Mouse (Mus musculus) megakaryocyte, adult 5-6 weeks (primary cell): Measurements from ENCODE around the gene Prex1. TPM values are rescaled to one million over a fixed set of nuclear protein-coding genes. Genes with fewer than 3 reads are reported as not detected.

Experiments used
- ATAC-seq: 2 replicates; pipeline ENCODE4 v1.8.0; 2016; ENCODE audit warnings: mild to moderate bottlenecking, inconsistent platforms; ENCODE audit not compliant: poor library complexity, severe bottlenecking
- total RNA-seq, 2 experiments: library from RNA; stranded (forward) in 1 of 2; stranded (reverse) in 1 of 2; fragments of 153-499, 151-499 nt in 1 of 2; fragments of 221-1000, 200-1000 nt in 1 of 2; gene quantifications; 2 replicates each; pipeline versions ENCODE4 v1.2.3 to v1.2.4; 2015 to 2017

Prex1 gene
- total RNA-seq, 2 experiments from 2014 or later, result 61.1 to 85.4 TPM

DNA sequence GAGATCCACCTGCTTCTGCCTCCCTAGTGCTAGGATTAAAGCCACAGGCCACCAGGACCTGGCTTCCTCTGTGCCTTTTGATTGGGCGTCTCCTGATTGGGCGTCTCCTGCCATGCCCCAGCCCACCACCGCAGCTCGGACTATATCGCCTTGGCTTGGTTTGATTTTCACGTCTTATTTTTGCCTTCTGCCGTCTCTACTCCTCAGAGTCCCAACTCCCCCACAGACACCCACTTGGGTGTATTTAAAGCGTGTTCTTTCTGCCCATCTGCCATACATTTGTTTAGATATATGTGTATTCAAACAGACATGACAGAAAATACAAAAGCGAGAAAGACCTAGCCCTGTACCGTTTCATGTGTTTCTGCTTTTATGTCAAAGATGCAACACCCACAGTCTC, 14.2 kb upstream of the Prex1 start:
- ATAC-seq, result no peak

DNA sequence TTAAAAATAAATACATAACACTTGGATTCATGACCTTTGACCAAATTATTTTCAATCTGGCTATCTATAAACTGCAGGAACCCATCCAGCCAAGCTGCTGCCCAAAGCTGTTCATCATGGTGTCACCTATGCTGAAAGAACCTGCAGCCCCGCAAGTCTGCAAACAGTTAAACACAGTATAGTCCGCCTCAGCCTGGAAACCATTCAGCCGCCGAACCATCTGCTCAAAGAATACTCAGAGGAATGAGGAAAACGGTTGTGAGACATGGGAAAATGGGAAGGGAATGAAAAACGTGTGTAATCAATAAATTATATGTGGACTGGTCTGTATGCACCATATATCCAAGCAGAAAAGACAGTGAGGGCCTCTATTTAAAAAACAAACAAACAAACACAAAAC, 13.3 kb upstream of the Prex1 start:
- no peak for ATAC-seq

DNA sequence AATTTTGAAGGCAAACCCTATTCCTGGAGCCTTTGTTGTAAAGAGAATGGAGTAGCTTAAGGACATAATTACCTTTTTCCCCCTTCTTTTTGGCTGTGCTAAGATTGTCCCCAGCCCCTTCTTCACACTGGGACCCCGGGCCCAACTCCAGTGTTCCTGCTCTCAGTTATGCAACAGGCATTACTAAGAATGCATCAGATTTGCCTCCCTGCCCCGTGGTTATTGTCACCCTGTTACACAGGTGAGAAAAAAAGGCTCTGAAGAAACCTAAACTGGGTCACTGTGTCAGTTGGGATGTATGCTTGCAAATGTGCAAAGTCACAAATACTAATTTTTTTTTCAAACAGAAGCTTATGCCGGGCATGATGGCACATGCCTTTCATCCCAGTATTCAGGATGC, 6.8 kb upstream of the Prex1 start:
- ATAC-seq, result no peak

DNA sequence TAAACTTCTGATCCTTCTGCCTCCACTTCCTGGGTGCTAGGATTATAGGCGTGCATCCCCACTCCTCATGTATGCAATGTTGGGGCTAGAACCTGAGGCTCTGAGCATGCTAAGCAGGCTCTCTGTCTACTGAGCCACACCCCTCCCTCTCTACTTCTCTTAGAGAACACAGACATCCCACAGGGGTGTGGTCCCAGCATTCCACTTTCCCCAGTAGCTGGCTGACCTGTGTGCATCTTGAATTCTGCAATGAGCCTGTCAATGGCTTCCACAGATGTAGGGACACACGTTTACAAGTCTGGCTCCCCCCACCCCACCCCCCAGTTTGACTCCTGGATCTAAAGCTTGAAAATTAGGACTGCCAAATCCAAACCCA, 6.3 kb upstream of the Prex1 start:
- no peak for ATAC-seq

DNA sequence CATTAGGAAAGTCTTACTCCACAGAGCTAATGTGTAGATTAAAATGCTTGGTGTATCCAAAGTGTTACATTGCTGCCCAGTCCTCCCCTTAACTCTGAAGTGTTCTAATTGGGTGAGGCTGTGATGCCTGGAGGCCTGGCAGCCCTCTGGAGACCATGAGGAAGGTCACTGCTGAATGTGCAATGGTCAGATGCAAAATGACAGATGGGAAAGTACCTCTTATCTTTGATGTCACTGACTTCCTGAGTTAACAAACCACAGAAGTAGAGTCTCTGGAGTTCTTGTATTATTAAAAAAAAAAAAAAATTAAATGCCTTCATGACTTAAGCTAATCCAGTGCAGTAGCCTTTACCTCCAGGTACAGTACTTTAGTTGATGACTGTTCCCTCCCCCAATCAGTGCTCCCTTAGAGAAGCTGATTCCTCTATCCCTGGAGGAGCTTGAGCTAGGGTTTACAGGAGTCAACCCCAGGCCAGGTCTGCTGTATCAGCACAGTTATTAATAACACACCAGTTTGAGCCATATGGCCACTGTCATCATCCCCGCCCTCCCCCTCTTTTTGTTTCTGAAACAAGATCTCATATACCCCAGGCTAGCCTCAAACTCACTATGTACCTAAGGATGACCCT, 5.8 kb upstream of the Prex1 start:
- peak; percentile 56 for ATAC-seq

DNA sequence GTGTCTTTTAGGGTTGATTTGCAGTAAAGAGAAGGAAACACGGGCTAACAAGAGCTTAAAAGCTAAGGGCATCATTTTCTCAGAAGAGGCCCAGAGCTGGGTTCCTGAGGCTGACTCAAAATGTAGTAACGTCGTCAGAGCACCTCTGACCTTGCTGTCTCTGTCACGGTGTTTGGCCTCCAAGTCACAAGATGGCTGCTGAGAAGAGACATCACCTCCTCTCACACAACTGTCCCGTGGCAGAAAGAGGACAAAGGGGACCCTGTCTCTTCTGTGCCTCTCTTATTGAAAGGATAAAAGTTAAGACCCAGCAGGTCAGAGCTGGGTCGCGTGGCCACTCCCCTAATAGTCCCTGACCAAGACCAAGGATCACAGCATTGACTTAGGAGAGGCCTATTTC, 2.4 kb upstream of the Prex1 start:
- no peak for ATAC-seq

DNA sequence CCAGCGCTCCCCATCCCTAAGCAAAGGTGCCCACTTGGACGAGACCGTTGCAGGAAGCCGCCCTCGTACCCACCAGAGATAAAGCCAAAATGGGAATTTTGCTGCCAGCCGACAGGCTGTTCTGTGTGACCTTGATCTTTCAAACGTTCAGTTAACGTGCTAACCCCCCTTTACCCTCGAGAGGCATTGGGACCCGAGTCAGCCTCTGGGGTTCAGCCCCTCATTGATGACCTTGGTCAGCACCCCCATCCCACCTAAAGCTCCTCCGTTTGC, 731 bp upstream of the Prex1 start:
- no peak for ATAC-seq

DNA sequence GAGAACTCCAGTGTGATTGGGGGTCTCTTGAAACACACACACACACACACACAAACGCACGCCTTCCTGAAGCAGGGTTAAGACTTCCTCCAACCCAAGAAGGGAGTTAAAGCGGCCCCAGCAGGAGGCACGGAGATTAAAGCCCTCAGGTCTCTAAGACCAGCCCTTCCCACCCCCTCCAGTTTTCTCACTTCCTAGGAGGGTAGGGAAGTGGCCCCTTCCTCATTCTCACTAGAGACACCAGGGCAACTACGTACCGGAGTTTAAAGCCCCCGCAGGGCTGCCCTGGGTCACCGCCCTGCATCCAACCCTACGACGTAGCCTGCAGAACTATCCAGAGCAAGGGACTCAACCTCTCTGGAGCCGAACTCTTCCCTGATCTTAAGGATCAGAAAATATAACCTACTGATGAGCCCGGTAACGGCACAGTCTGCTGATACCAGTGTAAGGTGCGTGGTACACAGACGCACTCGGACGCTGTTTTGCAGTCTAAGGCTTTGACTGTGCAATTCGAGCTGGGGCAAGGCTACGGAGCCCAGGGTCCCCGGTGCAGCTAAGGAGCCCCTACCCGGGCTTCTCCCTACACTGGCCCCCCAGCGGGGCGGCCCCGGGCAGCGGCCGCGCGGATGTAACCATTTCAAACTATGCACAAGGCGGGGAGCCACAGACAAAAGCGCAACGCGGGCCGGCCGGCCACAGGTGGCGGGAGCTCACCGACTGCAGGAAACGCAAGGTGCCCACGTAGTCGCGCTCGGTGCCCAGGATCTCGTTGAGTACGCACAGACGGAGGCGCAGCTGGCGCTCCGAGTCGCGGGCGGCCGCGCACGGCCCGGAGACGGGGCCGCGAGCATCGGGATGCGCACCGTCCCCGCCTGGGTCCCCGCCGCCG, 587 bp downstream of the Prex1 start:
- peak; percentile 22 for ATAC-seq

DNA sequence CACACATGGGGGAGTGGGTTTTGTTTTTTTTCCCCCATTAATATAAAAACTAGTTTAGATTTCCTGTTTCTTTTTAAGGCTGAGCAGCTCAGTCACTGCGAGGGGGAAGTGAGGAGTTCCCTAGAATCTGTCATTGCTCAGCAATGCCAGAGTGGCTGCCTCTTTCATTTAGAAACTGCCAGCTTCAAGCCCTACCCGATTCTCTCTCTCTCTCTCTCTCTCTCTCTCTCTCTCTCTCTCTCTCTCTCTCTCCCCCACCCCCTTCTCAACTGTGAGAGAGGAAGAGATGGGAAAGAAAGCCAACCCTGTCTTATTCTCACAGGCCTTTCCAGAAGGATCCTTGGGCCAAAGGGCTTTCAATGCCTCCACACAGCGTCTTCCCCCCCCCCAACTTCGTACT, 1.3 kb downstream of the Prex1 start:
- peak; percentile 30 for ATAC-seq

DNA sequence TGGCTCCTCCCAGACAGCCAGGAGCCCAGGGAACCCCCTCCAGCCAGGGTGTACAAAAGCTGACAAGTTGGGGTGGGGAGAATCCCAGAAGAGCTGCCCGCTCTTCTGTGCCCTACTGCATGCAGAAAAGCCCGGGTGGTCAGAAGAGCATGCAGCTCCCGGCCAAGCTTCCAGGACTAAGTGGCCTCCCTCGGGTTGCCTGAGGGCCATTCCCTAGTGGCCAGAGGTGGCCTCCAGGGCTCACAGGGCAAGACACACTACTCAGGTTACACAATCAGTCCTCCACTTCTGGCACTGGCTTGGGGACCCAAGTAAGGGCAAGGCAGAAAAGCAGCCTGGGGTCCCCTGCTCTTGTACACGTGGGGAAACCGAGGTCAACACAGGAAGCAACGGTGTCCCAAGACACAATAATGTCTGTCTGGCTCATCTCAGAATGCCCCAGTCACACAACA, 1.9 kb downstream of the Prex1 start:
- no peak for ATAC-seq

DNA sequence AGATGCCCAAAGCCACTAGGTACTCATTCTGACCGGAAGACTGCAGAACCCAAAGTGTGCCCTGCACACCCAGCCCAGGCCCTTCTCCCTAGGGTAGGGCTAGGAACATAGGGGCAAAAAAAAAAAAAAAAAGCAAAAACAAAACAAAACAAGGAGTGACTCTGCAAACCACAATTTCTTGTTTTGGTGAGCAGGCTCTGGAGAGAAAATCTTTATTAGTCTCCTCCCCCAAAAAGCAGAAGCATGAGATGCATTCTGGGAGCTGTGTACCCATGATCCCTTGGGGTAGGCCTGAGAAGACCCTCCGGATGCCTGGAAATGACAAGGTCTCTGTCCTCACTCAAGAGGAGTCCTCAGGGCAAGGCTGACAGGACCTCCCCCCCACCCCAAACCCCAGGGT, 3.7 kb downstream of the Prex1 start:
- peak; percentile 31 for ATAC-seq

DNA sequence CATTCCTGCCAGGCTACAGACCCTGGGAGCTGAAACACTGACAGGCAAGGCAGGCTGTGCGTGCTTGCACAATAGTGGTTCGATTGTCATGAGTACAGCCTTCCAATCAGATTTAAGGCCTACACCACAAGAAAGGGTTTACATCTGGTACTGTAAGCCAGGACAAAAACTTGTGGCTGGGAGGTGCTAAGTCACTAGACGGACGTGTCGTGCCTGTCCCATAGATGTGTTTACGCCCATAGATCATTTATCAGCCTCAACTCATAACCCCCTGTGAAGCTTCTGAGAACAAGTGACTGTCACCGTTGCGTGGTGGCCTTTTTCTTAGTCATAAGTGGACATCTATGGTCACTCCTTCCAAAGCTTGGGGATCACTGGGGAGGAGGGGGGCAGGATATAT, 5.3 kb downstream of the Prex1 start:
- ATAC-seq, result peak; percentile 12

DNA sequence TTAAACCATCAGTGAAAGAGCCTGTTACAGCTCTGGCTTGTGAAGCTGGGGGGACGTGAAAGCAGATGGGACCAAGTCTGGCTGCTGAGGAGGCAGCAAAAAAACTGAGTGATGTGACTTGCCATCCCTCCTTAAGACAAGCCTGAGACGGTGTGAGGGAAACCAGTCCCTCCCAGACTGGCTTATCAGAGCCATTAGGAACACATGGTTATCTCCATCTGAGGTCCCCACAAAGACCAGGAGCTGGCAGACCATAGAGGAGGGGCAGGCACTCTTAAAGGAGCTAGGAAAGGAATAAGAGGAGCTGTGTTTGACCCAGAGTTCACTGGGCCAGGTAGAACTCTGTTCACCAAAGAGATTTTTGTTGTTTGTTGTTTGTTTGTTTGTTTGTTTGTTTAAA, 7.1 kb downstream of the Prex1 start:
- ATAC-seq, result no peak

DNA sequence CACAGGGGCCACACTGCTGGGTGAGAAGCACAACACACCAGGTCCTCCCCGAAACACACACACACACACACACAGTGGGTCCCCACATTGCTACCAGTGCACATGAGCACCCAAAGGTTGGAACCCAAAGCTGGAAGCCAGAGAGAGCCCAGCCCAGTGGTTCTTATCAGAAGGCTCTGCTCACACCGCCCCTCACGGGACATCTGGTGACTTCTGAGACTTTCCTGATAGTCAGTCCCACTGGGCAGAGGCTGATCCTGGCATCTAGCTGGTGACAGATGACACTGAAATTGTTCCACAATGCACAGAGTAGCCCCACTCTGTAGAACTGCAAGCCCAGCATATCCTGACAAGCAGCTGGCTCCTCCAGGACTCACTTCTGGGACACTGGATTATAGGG, 10.1 kb downstream of the Prex1 start:
- no peak for ATAC-seq

DNA sequence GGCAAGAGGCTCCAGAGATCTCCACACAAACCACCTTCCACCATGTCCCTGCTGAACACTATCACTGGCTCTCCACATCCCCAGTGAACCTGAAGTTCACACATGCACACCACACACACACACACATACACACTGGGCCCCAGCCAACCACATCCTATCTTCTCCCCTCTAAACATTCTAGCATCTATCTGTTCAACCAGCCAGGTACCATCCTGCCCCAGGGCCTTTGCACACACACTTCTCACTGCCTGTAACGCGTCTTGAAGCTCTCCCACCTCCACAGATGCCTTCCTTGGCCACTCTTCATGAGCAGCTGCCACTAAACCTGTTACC, 11.6 kb downstream of the Prex1 start:
- ATAC-seq, result no peak

DNA sequence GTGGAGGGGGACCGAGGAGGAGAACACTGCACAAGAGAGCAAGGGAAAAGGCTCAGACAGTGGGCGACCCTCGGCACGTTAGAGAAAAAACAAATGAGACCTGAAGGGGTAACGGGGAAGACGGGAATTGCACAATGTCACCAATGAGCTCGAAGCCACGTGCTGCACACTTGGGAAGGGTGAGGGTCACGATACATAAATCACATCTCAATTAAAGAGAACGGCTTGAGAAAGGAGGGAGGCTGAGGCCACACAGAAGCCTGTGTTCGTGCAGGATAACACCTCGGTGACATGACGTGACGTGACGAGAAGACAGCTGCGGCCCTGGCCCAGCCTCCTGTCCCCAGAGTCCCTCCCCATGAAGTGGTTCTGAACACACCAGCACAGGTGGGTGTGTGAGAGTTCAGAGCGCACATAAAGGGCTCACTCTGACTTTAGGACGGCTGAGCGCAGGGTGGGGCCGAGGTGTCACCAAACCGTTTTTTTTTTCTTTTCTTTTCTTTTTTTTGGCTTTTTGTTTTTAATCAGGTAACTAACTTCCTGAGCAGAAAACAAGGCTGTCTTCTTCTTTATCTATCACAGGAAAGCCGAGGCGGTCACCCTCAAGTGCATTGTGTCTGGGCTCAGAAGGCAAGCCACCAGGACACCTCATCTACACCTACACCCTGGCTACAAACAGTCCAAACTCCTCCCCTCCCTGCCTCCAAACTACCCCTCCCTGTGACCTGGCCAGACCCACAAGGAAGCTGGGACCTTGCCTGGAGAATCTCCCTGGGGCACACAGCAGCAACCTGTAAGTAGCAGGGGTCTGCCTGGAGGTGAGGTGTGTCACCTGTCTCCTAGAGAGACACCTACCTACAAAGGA, 12.2 kb downstream of the Prex1 start:
- peak; percentile 17; the same call in 1 of the 2 replicates for ATAC-seq

DNA sequence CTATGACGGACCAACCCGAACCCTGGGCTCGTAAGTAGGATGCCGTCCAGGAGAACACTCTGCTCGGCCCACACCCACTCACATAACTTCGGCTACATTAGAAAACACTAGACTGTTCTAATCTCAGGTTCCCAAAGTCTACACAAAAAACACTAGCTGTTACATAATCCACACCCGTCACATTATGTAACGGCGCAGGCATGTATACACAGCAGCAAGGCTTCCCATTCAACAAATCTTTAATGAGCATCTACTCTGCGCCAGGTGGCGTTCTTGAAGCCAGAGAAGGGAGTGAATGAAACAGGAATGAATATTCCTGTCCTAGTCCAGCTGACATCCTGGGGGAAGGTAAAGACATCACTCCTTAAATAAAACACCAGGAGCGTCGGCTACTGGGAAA, 12.9 kb downstream of the Prex1 start:
- no peak for ATAC-seq

DNA sequence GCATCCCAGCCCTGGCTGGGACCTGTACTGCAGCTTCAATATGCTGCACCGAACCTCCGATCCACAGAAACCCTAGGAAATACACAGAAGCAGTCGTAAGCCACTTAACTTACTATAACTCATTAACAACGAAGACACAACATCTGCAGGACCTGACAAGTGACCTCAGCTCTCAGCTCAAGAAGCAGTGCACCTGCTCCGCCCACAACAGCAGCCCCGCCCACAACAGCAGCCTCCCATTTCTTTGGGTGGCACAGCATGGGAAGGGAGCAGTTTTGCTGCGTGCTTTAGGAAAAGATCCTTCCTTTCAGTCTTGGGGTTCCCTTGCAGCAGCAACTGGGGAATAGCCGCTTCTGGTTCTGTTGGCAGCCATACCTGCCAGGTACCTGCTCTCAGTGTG, 13.5 kb downstream of the Prex1 start:
- no peak for ATAC-seq

DNA sequence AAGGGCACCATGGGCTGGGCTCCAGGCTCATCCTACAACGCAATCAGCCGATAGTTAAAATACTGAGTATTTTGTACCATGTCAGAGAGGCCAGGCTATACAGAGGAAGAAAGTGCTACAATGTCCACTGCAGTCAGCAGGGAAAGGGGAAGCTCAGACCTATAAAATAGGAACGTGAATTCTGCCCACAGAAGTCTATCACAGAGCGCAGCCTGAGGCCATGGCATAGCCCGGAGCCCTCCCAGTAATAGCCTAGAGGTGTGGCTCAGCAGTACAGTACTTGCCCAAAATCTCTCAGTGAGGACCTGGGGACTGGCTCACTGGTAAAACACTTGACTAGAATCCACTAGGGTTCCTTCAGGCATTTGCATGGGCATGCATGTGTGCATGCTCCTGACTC, 14.1 kb downstream of the Prex1 start:
- peak; percentile 73 for ATAC-seq

DNA sequence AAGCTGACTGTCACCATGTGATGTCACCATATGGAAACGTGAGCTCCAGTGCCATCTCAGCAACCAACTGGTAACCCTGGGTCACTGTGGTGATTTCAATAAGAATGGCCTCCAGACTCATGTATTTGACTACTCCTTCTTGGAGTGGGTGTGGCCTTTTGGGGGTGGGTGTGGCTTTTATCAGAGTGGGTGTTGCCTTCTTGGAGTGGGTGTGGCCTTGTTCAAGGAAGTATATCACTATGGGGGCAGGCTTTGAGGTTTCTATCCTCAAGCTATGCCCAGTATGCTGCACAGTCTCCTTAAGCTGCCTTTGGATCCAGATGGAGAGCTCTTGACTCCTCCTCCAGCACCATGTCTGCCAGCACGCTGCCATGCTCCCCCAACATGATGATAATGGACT, 19.0 kb downstream of the Prex1 start:
- ATAC-seq, result peak; percentile 39

DNA sequence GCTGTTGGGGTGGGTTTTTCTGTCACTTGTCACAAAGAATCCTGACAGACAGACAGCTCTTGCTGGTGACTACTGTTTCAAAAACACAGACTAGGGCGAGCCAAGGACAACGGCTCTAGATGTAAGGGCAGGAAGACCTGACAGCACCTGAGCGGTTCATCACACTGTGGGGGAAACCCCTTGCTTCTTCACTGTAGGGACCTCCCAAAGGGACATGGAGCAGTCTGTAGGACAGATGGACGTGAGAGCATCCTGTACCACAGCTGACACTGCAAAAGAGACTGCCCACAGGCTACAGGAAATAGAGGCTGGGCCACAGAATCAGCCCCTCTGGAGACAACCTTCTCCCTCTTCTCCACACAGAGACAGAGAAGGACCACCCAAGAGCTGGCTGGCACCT, 20.2 kb downstream of the Prex1 start:
- ATAC-seq, result no peak
